Mouse (Mus musculus) R1 (cell line): ENCODE measurements around the gene Ccdc85b.

ENCODE experiments used
- DNase-seq: peaks from one replicate; pipeline ENCODE4 v3.0.0-alpha.2; 2018; ENCODE audit warnings: low read depth, low spot score

Gene Ccdc85b

GRCm38 (mm10) chr19:5456241-5456921 lies 1.3 kb downstream of the Ccdc85b start:
- peak; percentile 43 for DNase-seq

- no peak for DNase-seq
These were observed 2.1 kb downstream of the Ccdc85b start for GRCm38 (mm10) chr19:5455568-5455967.

GRCm38 (mm10) chr19:5455037-5455436 lies 2.7 kb downstream of the Ccdc85b start:
- peak; percentile 27 for DNase-seq

- no peak for DNase-seq
These were observed 5.9 kb downstream of the Ccdc85b start for GRCm38 (mm10) chr19:5451766-5452165.

GRCm38 (mm10) chr19:5449673-5450072 lies 8.0 kb downstream of the Ccdc85b start:
- DNase-seq, result no peak

DNA sequence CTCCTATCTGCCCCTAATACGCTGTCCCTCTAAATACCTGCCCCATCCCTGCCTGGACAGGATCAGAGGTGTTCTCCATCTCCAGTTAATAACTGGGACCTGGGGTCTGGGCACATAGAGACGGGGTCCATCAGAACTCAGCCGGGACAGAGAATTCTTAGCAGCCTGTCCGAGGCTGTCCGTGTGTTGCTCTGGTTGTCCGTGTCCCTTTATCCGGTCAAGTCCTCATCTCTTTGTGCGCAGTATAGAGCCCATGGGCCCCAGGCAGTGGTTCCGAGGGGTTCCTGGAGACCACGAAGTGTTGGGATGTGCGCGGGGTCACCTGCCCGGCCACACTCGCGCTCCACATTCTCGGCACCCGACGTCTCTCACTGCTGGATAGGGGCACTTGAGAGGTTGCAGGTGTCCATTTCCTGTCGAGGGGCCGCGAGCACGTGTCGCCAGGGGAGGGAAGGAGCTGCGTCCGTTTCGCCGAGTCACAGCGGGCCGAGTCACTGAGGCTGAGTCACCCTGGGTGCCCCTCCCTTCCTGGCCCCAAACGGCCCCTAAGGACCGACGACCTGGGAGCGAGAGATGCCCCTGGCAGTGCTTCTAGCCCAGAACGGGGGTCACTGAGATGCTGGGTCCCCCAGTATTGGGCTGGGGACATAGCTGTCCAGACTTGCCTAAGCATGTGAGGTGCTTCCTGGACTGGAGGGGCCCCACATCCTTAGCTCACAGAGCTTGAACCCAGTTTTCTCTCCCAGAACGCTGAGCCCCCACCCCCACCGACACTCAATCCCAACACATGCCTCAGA lies 9.1 kb downstream of the Ccdc85b start:
- no peak for DNase-seq

DNA sequence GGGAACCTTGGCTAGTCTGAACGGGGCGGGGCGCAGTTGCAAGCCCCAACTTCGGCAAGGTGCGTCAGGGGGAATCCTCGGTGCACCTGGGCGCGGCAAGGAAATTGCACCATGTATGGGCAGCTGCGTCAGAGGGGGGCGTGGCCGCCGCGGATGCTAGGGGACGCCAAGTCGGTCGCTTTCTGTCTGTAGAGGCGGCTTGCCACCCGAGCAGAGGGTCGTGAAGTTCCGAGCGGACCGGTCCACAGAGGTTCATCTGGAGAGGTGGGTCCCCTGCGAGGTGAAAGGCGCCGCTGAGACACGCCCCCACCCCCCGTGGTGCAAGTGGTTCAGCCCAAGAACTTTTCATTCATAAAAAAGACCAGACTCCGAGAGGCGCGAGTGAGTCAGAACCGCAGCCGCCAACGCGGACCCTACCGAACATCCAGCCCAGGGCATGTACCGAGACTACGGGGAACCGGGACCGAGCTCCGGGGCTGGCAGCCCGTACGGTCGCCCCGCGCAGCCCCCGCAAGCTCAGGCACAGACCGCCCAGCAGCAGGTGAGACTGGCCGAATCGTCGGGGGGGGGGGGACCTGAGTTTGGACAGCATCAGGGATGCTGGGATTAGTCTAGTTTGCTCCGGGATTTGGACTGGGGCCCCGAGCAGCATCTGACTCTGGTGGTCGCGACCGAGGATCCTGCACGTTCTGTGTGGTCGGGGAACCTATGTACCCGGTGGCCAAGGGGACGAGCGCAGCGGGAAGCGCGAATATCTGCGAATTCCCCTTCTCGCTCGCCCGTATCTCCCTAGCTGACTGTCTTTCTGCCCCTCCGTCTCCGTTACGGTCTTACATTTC lies 10.0 kb downstream of the Ccdc85b start, which contains the start of gene Fosl1:
Gene Fosl1 (plus strand): TSS at position 33 of the 839 bp plus-strand sequence.
- DNase-seq, result peak; percentile 86

- DNase-seq, result no peak
These were observed 11.9 kb downstream of the Ccdc85b start for GRCm38 (mm10) chr19:5445747-5446146.

DNA sequence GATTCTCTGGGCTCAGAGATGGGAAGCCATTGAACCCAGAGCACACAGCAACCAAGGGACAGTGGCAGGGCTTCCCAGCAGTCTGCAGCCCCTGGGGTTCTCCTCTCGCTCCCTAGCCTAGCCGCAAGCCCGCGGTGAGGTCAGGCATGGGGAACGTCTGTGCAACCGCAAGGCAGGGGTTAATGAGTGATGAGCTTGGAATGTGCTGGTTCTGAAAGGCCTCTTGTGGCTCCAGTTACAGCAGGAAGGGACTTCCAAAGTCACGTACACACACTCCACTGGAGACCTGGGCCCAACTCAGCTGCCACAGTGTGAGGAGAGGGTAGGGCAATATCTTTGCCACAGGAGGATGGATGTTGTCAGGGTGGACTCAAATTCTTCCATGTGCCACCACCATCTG lies 12.7 kb downstream of the Ccdc85b start:
- DNase-seq, result no peak

DNA sequence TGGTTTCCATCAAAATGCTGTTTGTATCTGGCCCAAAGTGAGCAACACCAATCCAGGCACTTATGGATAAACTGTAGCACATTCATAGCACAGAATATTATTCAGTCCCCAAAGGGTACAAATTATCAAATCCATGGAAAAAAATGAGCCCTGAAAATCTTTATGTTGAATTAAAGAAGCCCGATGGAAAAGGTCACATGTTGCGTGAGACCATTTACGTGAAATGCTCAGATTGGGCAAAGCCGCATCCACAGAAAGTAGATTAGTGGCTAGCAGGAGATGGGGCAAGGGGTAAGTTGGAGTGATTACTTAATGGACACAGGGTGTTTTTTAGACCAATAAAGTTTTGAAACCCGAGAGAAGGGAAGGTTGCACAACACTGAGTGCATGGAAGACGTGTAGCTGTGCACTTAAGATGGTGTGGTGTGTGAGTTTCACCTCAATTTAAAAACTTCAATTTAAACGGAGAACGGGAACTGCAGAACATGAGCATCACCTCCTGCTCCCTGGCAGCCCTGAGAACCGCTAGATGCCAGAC lies 13.3 kb downstream of the Ccdc85b start:
- DNase-seq, result no peak

- DNase-seq, result no peak
These were observed 23.7 kb downstream of the Ccdc85b start for GRCm38 (mm10) chr19:5433951-5434350.

- DNase-seq, result peak; percentile 78
These were observed 24.5 kb downstream of the Ccdc85b start for GRCm38 (mm10) chr19:5432992-5433852.

- DNase-seq, result no peak
These were observed 25.7 kb downstream of the Ccdc85b start for GRCm38 (mm10) chr19:5431911-5432464.

- DNase-seq, result no peak
These were observed 27.3 kb downstream of the Ccdc85b start for GRCm38 (mm10) chr19:5430408-5430807.

GRCm38 (mm10) chr19:5429806-5430205 lies 27.9 kb downstream of the Ccdc85b start:
- DNase-seq, result no peak

DNA sequence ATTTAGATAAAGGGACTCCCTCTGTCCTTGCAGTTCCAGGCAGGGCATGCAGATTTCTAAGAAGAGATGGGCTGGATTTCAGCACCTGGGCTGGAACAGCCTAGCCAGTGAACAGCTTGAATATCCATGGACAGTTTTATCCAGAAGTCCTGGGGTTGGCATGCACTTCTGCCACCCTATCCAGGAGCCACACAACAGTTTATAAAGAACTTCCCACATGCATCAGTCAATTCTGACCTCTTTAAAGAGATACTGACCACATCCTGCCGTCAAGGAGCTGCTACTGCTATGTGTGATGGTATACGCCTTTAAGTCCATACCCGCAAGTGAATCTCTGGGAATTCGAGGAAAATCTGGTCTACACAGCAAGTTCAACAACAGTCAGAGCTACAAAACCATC lies 28.5 kb downstream of the Ccdc85b start:
- no peak for DNase-seq

DNA sequence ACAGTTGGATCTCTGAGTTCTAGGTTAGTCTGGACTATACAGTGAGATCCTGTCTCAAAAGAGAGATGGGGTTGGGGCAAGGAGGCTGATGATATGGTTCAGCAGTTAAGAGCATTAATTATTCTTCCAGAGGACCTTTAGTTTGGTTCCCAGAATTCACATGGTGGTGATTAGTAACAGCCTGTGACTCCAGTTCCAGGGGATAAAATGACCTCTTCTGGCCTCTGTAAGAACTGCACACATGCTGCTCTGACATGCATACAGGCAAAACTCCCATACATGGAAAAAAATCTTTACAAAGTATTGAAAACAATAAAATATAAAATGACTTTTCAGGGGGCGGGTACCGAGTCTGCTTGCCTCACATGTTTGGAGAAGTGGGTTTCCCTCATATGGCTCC lies 29.6 kb downstream of the Ccdc85b start:
- peak; percentile 54 for DNase-seq

GRCm38 (mm10) chr19:5426640-5427290 lies 30.9 kb downstream of the Ccdc85b start:
- DNase-seq, result no peak

DNA sequence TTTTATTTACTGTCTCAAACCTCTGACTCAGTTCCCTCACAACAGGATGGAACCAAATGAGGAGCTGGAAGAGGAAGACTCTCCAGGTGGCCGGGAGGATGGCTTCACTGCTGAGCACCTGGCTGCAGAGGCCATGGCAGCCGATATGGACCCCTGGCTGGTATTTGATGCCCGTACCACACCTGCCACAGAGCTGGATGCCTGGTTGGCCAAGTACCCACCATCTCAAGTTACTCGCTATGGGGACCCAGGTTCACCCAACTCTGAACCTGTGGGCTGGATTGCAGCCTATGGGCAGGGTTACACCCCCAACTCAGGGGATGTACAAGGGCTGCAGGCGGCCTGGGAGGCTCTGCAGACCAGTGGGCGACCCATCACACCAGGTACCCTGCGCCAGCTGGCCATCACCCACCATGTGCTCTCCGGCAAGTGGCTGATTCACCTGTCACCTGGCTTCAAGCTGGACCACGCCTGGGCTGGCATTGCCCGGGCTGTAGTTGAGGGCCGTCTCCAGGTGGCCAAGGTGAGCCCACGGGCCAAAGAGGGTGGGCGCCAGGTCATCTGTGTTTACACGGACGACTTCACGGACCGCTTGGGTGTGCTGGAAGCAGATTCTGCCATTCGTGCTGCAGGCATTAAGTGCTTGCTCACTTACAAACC lies 31.7 kb downstream of the Ccdc85b start:
- DNase-seq, result no peak
